Mouse (Mus musculus) midbrain, embryonic 11.5 days (tissue): ENCODE results near the gene Cacng1. TPM values are rescaled to one million over a fixed set of nuclear protein-coding genes. Genes with fewer than 3 reads are reported as not detected.

Experiments used
- ATAC-seq: fragments of 200-750 bp; cut with Nextera tagmentation; 2 replicates; pipeline ENCODE4 v1.8.0; 2017; ENCODE audit warnings: moderate TSS enrichment, moderate library complexity; ENCODE audit not compliant: low FRiP score
- DNase-seq: peaks from one replicate; pipeline ENCODE4 v3.0.0; 2015; ENCODE audit warnings: low spot score; ENCODE audit errors: missing footprints
- H3K27ac ChIP-seq: fragments of 300-500 bp; sonication (generic); 2 replicates; pipeline ENCODE4 v1.5.1; 2014; ENCODE audit warnings: low read depth, low read length
- H3K27me3 ChIP-seq: fragments of 300-500 bp; sonication (generic); 2 replicates; pipeline ENCODE4 v1.6.1; 2014; ENCODE audit warnings: mild to moderate bottlenecking, low read length, moderate library complexity, mixed read lengths; ENCODE audit not compliant: control insufficient read depth, insufficient read depth
- H3K36me3 ChIP-seq: fragments of 300-500 bp; sonication (generic); 2 replicates; pipeline ENCODE4 v1.6.1; 2014; ENCODE audit warnings: mild to moderate bottlenecking, low read length, moderate library complexity, mixed read lengths; ENCODE audit not compliant: control insufficient read depth, insufficient read depth
- H3K4me1 ChIP-seq: fragments of 300-500 bp; sonication (generic); 2 replicates; pipeline ENCODE4 v1.6.1; 2014; ENCODE audit warnings: low read length; ENCODE audit not compliant: control insufficient read depth, insufficient read depth
- H3K4me2 ChIP-seq: fragments of 300-500 bp; sonication (generic); 2 replicates; pipeline ENCODE4 v1.6.1; 2014; ENCODE audit warnings: mild to moderate bottlenecking, moderate library complexity
- H3K4me3 ChIP-seq: fragments of 300-500 bp; sonication (generic); 2 replicates; pipeline ENCODE4 v1.5.1; 2014; ENCODE audit warnings: low read depth, low read length
- H3K9ac ChIP-seq: fragments of 300-500 bp; sonication (generic); 2 replicates; pipeline ENCODE4 v1.6.1; 2014; ENCODE audit warnings: low read length
- H3K9me3 ChIP-seq: fragments of 300-500 bp; sonication (generic); 2 replicates; pipeline ENCODE4 v1.6.1; 2016; ENCODE audit warnings: low read length; ENCODE audit not compliant: control insufficient read depth
- WGBS: fragments of 180-500 bp; shearing (Covaris S2); extraction: QIAGEN DNeasy Blood & Tissue Kit; methylation state at CpG from one replicate; pipeline ENCODE4 v1.1.7; 2014; 5-methylcytosine and 5-hydroxymethylcytosine counted together
- polyA plus RNA-seq: library from polyadenylated mRNA; unstranded; fragments of >200 nt; fragmentation: Nextera tagmentation; extraction: Ambion mirVana; gene quantifications from 2 replicates; pipeline ENCODE4 v1.2.1, GENCODE M21; 2014

Gene Cacng1
- polyA plus RNA-seq, 1 experiment from 2014 or later = 0.25 TPM

- Histone ChIP-seq H3K36me3 (peaks cover 12% of the 10 kb centered on the region), H3K9me3 (no peaks in the 10 kb centered on the region), H3K9ac (no peak overlapping the region), H3K4me2 (no peak overlapping the region), H3K27me3 (no peaks in the 10 kb centered on the region), H3K4me1 (peaks cover 2% of the 10 kb centered on the region; the same call in 1 of the 2 replicates), H3K27ac (no peak overlapping the region), H3K4me3 (no peak overlapping the region)
- ATAC-seq (no peak), DNase-seq (no peak)
- 87% methylated on average over 20 of the region's 20 CpGs for WGBS
Observed at GRCm38 (mm10) chr11:107738418-107739099, 22.2 kb upstream of the Cacng1 start.

DNA sequence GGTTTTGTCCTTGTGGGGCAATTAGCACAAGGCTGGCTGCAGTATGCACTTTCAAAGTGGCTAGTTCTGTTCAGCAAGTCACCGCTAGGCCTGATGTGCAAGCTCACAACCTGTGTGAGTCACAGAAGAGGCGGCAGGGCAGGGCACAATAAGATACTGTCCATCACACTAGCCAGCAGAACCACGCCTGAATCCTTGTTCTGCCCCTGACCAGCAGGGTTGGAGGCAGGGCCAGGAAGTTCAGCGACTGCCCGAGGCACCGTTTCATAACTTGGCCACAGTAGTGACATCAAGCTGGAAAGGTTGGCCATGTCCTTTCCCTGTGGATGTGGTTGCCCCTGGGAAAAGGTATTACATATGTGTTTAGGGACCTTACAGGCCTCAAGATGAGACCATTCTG, 21.6 kb upstream of the Cacng1 start:
- H3K27ac ChIP-seq = no peak overlapping the region
- H3K4me3 ChIP-seq = no peak overlapping the region
- DNase-seq (no peak), ATAC-seq (no peak)
- peaks cover 2% of the 10 kb centered on the region; the same call in 1 of the 2 replicates for H3K4me1 ChIP-seq
- 90% methylated on average over 6 of the region's 6 CpGs for WGBS
- no peak overlapping the region for H3K9ac ChIP-seq
- H3K9me3 ChIP-seq = no peaks in the 10 kb centered on the region
- H3K36me3 ChIP-seq = peaks cover 12% of the 10 kb centered on the region
- H3K4me2 ChIP-seq = no peak overlapping the region
- H3K27me3 ChIP-seq = no peaks in the 10 kb centered on the region

- peaks cover 12% of the 10 kb centered on the region for H3K36me3 ChIP-seq
Observed at GRCm38 (mm10) chr11:107734133-107734532, 17.8 kb upstream of the Cacng1 start.

DNA sequence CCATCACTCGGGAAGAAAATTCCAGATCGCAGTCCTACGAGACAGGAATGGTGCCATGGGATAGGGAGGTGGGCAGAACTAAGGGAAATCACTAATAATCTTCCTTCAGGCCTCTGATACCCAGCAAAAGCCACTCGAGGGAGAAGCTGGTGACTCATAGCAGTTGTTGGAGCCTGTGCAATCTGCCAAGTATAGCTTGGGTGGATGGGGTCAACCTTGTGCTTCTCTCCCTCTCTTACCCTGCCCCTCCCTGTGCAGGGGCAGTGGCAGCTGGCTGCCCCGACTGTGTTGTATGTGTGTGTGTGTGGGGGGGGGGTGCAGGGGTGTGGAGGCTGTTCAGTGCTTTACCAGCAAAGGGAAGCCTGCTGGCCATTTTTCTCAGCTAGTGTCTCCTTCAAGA, 15.2 kb upstream of the Cacng1 start:
- Histone ChIP-seq H3K27ac (no peak overlapping the region), H3K36me3 (peaks cover 12% of the 10 kb centered on the region)
- WGBS = 86% methylated on average over 5 of the region's 5 CpGs

More at GRCm38 (mm10) chr11:107734133-107734532, 17.8 kb upstream of the Cacng1 start:
- H3K4me3 ChIP-seq = no peak overlapping the region
- no peak overlapping the region for H3K27ac ChIP-seq
- no peaks in the 10 kb centered on the region for H3K9me3 ChIP-seq
- no peak overlapping the region for H3K9ac ChIP-seq
- WGBS = 86% methylated on average over 7 of the region's 7 CpGs
- DNase-seq (no peak), ATAC-seq (no peak)
- no peaks in the 10 kb centered on the region for H3K4me1 ChIP-seq
- H3K27me3 ChIP-seq = no peaks in the 10 kb centered on the region
- H3K4me2 ChIP-seq = no peak overlapping the region

GRCm38 (mm10) chr11:107730940-107731339, 14.6 kb upstream of the Cacng1 start:
- Histone ChIP-seq H3K4me3 (no peak overlapping the region), H3K9ac (no peak overlapping the region), H3K27ac (no peak overlapping the region), H3K4me1 (no peaks in the 10 kb centered on the region), H3K9me3 (no peaks in the 10 kb centered on the region), H3K27me3 (no peaks in the 10 kb centered on the region), H3K36me3 (peaks cover 12% of the 10 kb centered on the region), H3K4me2 (no peak overlapping the region)
- WGBS = 83% methylated on average over 4 of the region's 4 CpGs
- DNase-seq = no peak
- ATAC-seq = no peak

More for the DNA sequence above, 15.2 kb upstream of the Cacng1 start:
- H3K9me3 ChIP-seq = no peaks in the 10 kb centered on the region
- no peak overlapping the region for H3K4me3 ChIP-seq
- ATAC-seq = no peak
- no peak overlapping the region for H3K9ac ChIP-seq
- H3K27me3 ChIP-seq = no peaks in the 10 kb centered on the region
- H3K4me2 ChIP-seq = no peak overlapping the region
- DNase-seq = no peak
- no peaks in the 10 kb centered on the region for H3K4me1 ChIP-seq

GRCm38 (mm10) chr11:107729141-107729540, 12.8 kb upstream of the Cacng1 start:
- ATAC-seq (no peak), DNase-seq (no peak)
- no peak overlapping the region for H3K4me3 ChIP-seq
- peaks cover 1% of the 10 kb centered on the region for H3K36me3 ChIP-seq
- no peaks in the 10 kb centered on the region for H3K9me3 ChIP-seq
- no peaks in the 10 kb centered on the region for H3K27me3 ChIP-seq
- H3K4me1 ChIP-seq = no peaks in the 10 kb centered on the region
- no peak overlapping the region for H3K4me2 ChIP-seq
- no peak overlapping the region for H3K27ac ChIP-seq
- 88% methylated on average over 7 of the region's 7 CpGs for WGBS
- H3K9ac ChIP-seq = no peak overlapping the region

- Histone ChIP-seq H3K9ac (no peak overlapping the region), H3K36me3 (no peaks in the 10 kb centered on the region), H3K9me3 (no peaks in the 10 kb centered on the region), H3K4me3 (no peak overlapping the region), H3K4me1 (no peaks in the 10 kb centered on the region), H3K4me2 (no peak overlapping the region), H3K27ac (no peak overlapping the region), H3K27me3 (no peaks in the 10 kb centered on the region)
- DNase-seq (no peak), ATAC-seq (no peak)
- 87% methylated on average over 13 of the region's 13 CpGs for WGBS
Observed at GRCm38 (mm10) chr11:107728073-107728863, 11.9 kb upstream of the Cacng1 start.

DNA sequence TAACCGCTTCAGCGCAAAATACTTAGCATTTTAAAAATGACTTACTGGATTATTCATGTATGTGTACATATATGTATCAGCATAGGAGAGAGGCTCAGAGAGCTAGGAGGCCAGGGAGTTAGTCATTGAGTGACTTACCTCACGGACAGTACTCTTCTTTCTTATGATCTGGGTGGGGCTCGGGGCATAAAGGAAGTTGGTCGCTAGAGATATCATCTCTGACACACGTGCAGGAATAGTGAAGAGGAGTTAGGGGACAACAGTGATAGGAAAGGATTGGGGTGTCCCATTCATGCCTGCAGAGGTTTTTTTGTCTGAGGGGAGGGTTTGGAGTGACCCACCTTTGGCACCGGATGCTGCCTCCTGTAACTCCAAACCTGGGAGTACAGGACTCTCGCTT, 8.3 kb upstream of the Cacng1 start:
- no peak for ATAC-seq

DNA sequence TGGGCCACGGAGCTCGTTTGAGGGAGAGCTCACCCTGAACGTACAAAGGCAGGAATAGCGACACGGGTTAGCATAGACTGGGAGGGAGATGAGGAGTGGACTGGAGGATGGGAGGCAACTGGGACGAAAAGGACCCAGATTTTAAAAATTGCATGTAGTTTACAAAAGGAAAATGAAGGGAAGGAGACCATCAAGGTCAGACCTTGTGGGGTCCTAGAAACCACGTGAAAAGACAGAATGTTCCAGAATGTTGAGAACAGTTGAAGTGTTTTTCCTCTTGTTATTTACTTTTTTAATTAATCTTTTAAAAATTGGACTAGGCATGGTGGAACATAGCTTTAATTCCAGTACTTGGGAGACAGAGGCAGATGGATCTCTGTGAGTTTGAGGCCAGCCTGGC, 4.7 kb upstream of the Cacng1 start:
- no peak for ATAC-seq
- DNase-seq = no peak
- WGBS = 92% methylated on average over 7 of the region's 7 CpGs
- Histone ChIP-seq H3K36me3 (no peaks in the 10 kb centered on the region), H3K9me3 (no peaks in the 10 kb centered on the region; the same call in 1 of the 2 replicates), H3K4me3 (no peak overlapping the region), H3K4me1 (no peaks in the 10 kb centered on the region), H3K4me2 (no peak overlapping the region), H3K27me3 (no peaks in the 10 kb centered on the region), H3K9ac (no peak overlapping the region), H3K27ac (no peak overlapping the region)

More for the DNA sequence above, 8.3 kb upstream of the Cacng1 start:
- Histone ChIP-seq H3K27ac (no peak overlapping the region), H3K4me2 (no peak overlapping the region), H3K4me1 (no peaks in the 10 kb centered on the region), H3K27me3 (no peaks in the 10 kb centered on the region), H3K9me3 (no peaks in the 10 kb centered on the region), H3K4me3 (no peak overlapping the region), H3K36me3 (no peaks in the 10 kb centered on the region), H3K9ac (no peak overlapping the region)
- no peak for DNase-seq
- 95% methylated on average over 8 of the region's 8 CpGs for WGBS
